Mouse (Mus musculus) E14TG2a.4 (cell line): ENCODE results near the gene Esp24.
"Not testable (repeated sequence)": the region's sequence is repeated elsewhere in the genome, so short reads cannot be mapped to it uniquely, and the experiment has no call there.

ENCODE experiments used
- H3K27me3 ChIP-seq: 2 replicates; pipeline ENCODE4 v1.6.1; 2014; ENCODE audit warnings: low read length, control low read depth; ENCODE audit not compliant: insufficient read depth
- H3K36me3 ChIP-seq: 2 replicates; pipeline ENCODE4 v1.6.1; 2014; ENCODE audit warnings: low read length, control low read depth; ENCODE audit not compliant: insufficient read depth
- H3K4me1 ChIP-seq: replicated peaks from 2 replicates; pipeline ENCODE4 v1.6.1; 2014; ENCODE audit warnings: low read depth, low read length, control low read depth
- H3K4me3 ChIP-seq: replicated peaks from 2 replicates; pipeline ENCODE4 v1.5.1; 2014; ENCODE audit warnings: mild to moderate bottlenecking, low read length
- H3K9me3 ChIP-seq: 2 replicates; pipeline ENCODE4 v1.6.1; 2014; ENCODE audit warnings: low read length, control low read depth
- CTCF ChIP-seq: conservative IDR thresholded peaks from 2 replicates; pipeline ENCODE4 v1.5.1; 2014; ENCODE audit warnings: low read length
- NANOG ChIP-seq: IDR thresholded peaks from 2 replicates; pipeline ENCODE4 v1.6.1; 2014; ENCODE audit warnings: borderline replicate concordance, low read length, mixed read lengths
- POU5F1 ChIP-seq: IDR thresholded peaks from 2 replicates; pipeline ENCODE4 v1.6.1; 2014; ENCODE audit warnings: low read length, borderline replicate concordance

Esp24 gene

DNA sequence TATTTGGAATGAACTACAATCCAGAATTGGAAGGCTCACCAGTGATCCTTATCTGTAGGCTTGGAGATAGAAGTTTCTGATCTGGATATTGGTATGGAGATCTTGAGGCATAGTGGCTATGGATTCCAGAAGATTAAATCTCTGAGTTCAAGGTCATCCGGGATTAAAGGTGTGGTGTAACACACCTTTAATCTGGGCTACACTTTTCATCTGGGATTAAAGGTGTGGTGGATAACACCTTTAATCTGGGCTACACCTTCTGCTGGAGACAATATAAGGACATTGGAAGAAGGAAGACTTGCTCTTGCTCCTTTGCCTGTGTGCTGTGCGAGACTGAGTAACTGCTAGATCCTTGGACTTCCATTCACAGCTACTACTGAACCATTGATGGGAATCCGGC is at the start of gene Esp24:
Gene Esp24 (plus strand): TSS at position 301 of the 400 bp plus-strand sequence.
- not testable (repeated sequence) for H3K27me3 ChIP-seq, H3K36me3 ChIP-seq, H3K4me1 ChIP-seq, H3K9me3 ChIP-seq, H3K4me3 ChIP-seq

GRCm38 (mm10) chr17:39009846-39010245 is 26.6 kb upstream of the Esp24 start:
- H3K36me3 ChIP-seq = no peaks in the 10 kb centered on the region
- H3K4me1 ChIP-seq = no peaks in the 10 kb centered on the region
- H3K9me3 ChIP-seq = peaks cover 49% of the 10 kb centered on the region
- H3K4me3 ChIP-seq = no peak overlapping the region
- H3K27me3 ChIP-seq = no peaks in the 10 kb centered on the region
- TF ChIP-seq CTCF = no peak
- TF ChIP-seq POU5F1 = no peak
- no peak for TF ChIP-seq NANOG

GRCm38 (mm10) chr17:39010675-39011638 is 25.5 kb upstream of the Esp24 start:
- Histone ChIP-seq H3K9me3 (peaks cover 60% of the 10 kb centered on the region), H3K4me3 (no peak overlapping the region)

GRCm38 (mm10) chr17:39017184-39017583 is 19.3 kb upstream of the Esp24 start:
- H3K27me3 ChIP-seq = no peaks in the 10 kb centered on the region
- TF ChIP-seq CTCF (no peak), POU5F1 (no peak), NANOG (no peak)
- H3K9me3 ChIP-seq = peaks cover 78% of the 10 kb centered on the region
- no peaks in the 10 kb centered on the region for H3K36me3 ChIP-seq
- H3K4me1 ChIP-seq = no peaks in the 10 kb centered on the region
- H3K4me3 ChIP-seq = no peak overlapping the region

More at GRCm38 (mm10) chr17:39010675-39011638, 25.5 kb upstream of the Esp24 start:
- Histone ChIP-seq H3K4me1 (no peaks in the 10 kb centered on the region), H3K36me3 (no peaks in the 10 kb centered on the region), H3K27me3 (no peaks in the 10 kb centered on the region)
- no peak for TF ChIP-seq POU5F1
- TF ChIP-seq NANOG = no peak
- TF ChIP-seq CTCF = no peak

GRCm38 (mm10) chr17:39043241-39043640 is 6.7 kb downstream of the Esp24 start, which contains the start of gene Gm21903:
Gene Gm21903 (minus strand): TSS chr17:39043341.
- H3K9me3 ChIP-seq = no peaks in the 10 kb centered on the region
- H3K4me1 ChIP-seq = no peaks in the 10 kb centered on the region
- TF ChIP-seq CTCF = no peak
- TF ChIP-seq POU5F1 = no peak
- no peak for TF ChIP-seq NANOG
- no peak within 1 kb of the TSS for H3K4me3 ChIP-seq
- no peaks in the 10 kb centered on the region for H3K27me3 ChIP-seq
- no peaks in the 10 kb centered on the region for H3K36me3 ChIP-seq

DNA sequence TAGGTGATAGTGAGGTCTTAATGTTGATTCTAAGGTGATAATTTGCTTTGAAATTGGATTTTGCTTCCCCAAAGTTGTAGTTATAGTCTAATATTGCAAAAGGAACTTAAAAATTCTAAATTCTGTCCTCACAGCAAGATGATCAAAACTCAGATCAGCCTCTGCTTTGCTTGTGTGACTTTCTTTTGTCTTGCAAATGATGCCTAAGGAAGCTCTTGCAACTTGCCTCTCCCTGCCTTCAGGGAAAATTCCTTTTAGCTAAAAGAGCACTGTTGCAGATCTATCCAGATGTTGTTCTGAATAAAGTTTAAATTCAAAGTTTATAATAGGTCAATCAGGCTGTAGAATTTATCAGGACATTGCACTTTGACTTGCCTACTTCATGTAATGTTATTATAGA is 27.1 kb downstream of the Esp24 start:
- TF ChIP-seq NANOG (0 out of 2 replicates have a peak, but pooled peaks have one; percentile 9), CTCF (no peak), POU5F1 (no peak)
- Histone ChIP-seq H3K4me3 (no peak overlapping the region), H3K4me1 (no peaks in the 10 kb centered on the region), H3K9me3 (peaks cover 54% of the 10 kb centered on the region), H3K36me3 (no peaks in the 10 kb centered on the region), H3K27me3 (no peaks in the 10 kb centered on the region)

- no peaks in the 10 kb centered on the region for H3K4me1 ChIP-seq
- no peaks in the 10 kb centered on the region for H3K36me3 ChIP-seq
- no peak for TF ChIP-seq NANOG
- TF ChIP-seq POU5F1 = no peak
- no peak for TF ChIP-seq CTCF
Observed at GRCm38 (mm10) chr17:39076937-39077336, 40.4 kb downstream of the Esp24 start, which contains the start of gene Esp23. Gene Esp23 (minus strand): TSS chr17:39077037.

More at GRCm38 (mm10) chr17:39076937-39077336, 40.4 kb downstream of the Esp24 start, which contains the start of gene Esp23:
- no peaks in the 10 kb centered on the region for H3K9me3 ChIP-seq
- no peak within 1 kb of the TSS for H3K4me3 ChIP-seq
- H3K27me3 ChIP-seq = no peaks in the 10 kb centered on the region
